Mouse (Mus musculus): Measurements from ENCODE around the gene Olfr877. TPM values are rescaled to one million over a fixed set of nuclear protein-coding genes. Genes with fewer than 3 reads are reported as not detected.

Olfr877 gene
- polyA plus RNA-seq (2014; fragmentation: Nextera tagmentation; extraction: Ambion mirVana) = not detected in 2 replicates

- no peak within 1 kb of the TSS for H3K4me3 ChIP-seq (ENCODE audit: low read depth, low read length)
- no peak within 1 kb of the TSS for H3K4me2 ChIP-seq (ENCODE audit: low read depth, low read length)
- no peaks in the 10 kb centered on the region for H3K27me3 ChIP-seq (ENCODE audit: control insufficient read depth, insufficient read depth, low read length)
- 75% methylated on average over 4 of the region's 4 CpGs for WGBS
- no peaks in the 10 kb centered on the region for H3K36me3 ChIP-seq (ENCODE audit: control insufficient read depth, insufficient read depth, low read length)
- H3K27ac ChIP-seq (ENCODE audit: low read depth, low read length) = no peak within 1 kb of the TSS
- no peak for ATAC-seq (ENCODE audit: low read depth)
- H3K9ac ChIP-seq (replicated peaks; ENCODE audit: low read depth, low read length) = no peak within 1 kb of the TSS
- H3K9me3 ChIP-seq (ENCODE audit: control insufficient read depth, low read length) = no peaks in the 10 kb centered on the region
- no peaks in the 10 kb centered on the region for H3K4me1 ChIP-seq (ENCODE audit: control insufficient read depth, insufficient read depth, low read length)
Observed at GRCm38 (mm10) chr9:37853969-37854368, at the start of gene Olfr877. Gene Olfr877 (plus strand): TSS chr9:37854269.

- no peaks in the 10 kb centered on the region for H3K9me3 ChIP-seq (ENCODE audit: control insufficient read depth, low read length)
- no peak overlapping the region for H3K27ac ChIP-seq (ENCODE audit: low read depth, low read length)
- H3K27me3 ChIP-seq (ENCODE audit: control insufficient read depth, insufficient read depth, low read length) = no peaks in the 10 kb centered on the region
- no peak for ATAC-seq (ENCODE audit: low read depth)
- H3K4me1 ChIP-seq (ENCODE audit: control insufficient read depth, insufficient read depth, low read length) = no peaks in the 10 kb centered on the region
- no peak overlapping the region for H3K9ac ChIP-seq (replicated peaks; ENCODE audit: low read depth, low read length)
- no peak overlapping the region for H3K4me3 ChIP-seq (ENCODE audit: low read depth, low read length)
- H3K36me3 ChIP-seq (ENCODE audit: control insufficient read depth, insufficient read depth, low read length) = no peaks in the 10 kb centered on the region
- no peak overlapping the region for H3K4me2 ChIP-seq (ENCODE audit: low read depth, low read length)
Observed at GRCm38 (mm10) chr9:37807235-37807634, 46.8 kb upstream of the Olfr877 start.

- no peak for ATAC-seq (ENCODE audit: low read depth)
- Histone ChIP-seq H3K27ac (ENCODE audit: low read depth, low read length) (no peak overlapping the region), H3K27me3 (ENCODE audit: control insufficient read depth, insufficient read depth, low read length) (no peaks in the 10 kb centered on the region), H3K4me2 (ENCODE audit: low read depth, low read length) (no peak overlapping the region), H3K4me1 (ENCODE audit: control insufficient read depth, insufficient read depth, low read length) (no peaks in the 10 kb centered on the region), H3K4me3 (ENCODE audit: low read depth, low read length) (no peak overlapping the region), H3K9ac (replicated peaks; ENCODE audit: low read depth, low read length) (no peak overlapping the region), H3K9me3 (ENCODE audit: control insufficient read depth, low read length) (no peaks in the 10 kb centered on the region), H3K36me3 (ENCODE audit: control insufficient read depth, insufficient read depth, low read length) (no peaks in the 10 kb centered on the region)
- 93% methylated on average over 3 of the region's 3 CpGs for WGBS
Observed at GRCm38 (mm10) chr9:37808456-37808855, 45.6 kb upstream of the Olfr877 start.

GRCm38 (mm10) chr9:37808976-37809375 lies 45.1 kb upstream of the Olfr877 start:
- no peak overlapping the region for H3K27ac ChIP-seq (ENCODE audit: low read depth, low read length)
- H3K36me3 ChIP-seq (ENCODE audit: control insufficient read depth, insufficient read depth, low read length) = no peaks in the 10 kb centered on the region
- no peak overlapping the region for H3K4me3 ChIP-seq (ENCODE audit: low read depth, low read length)
- H3K4me2 ChIP-seq (ENCODE audit: low read depth, low read length) = no peak overlapping the region
- 63% methylated on average over 2 of the region's 2 CpGs for WGBS
- no peaks in the 10 kb centered on the region for H3K9me3 ChIP-seq (ENCODE audit: control insufficient read depth, low read length)
- no peaks in the 10 kb centered on the region for H3K4me1 ChIP-seq (ENCODE audit: control insufficient read depth, insufficient read depth, low read length)
- H3K9ac ChIP-seq (replicated peaks; ENCODE audit: low read depth, low read length) = no peak overlapping the region
- ATAC-seq (ENCODE audit: low read depth) = no peak; the same call in 1 of the 2 replicates
- H3K27me3 ChIP-seq (ENCODE audit: control insufficient read depth, insufficient read depth, low read length) = no peaks in the 10 kb centered on the region

GRCm38 (mm10) chr9:37814696-37815095 lies 39.4 kb upstream of the Olfr877 start:
- Histone ChIP-seq H3K4me3 (ENCODE audit: low read depth, low read length) (no peak overlapping the region), H3K36me3 (ENCODE audit: control insufficient read depth, insufficient read depth, low read length) (no peaks in the 10 kb centered on the region), H3K4me1 (ENCODE audit: control insufficient read depth, insufficient read depth, low read length) (no peaks in the 10 kb centered on the region), H3K27ac (ENCODE audit: low read depth, low read length) (no peak overlapping the region), H3K9me3 (ENCODE audit: control insufficient read depth, low read length) (no peaks in the 10 kb centered on the region), H3K4me2 (ENCODE audit: low read depth, low read length) (no peak overlapping the region), H3K9ac (replicated peaks; ENCODE audit: low read depth, low read length) (no peak overlapping the region), H3K27me3 (ENCODE audit: control insufficient read depth, insufficient read depth, low read length) (no peaks in the 10 kb centered on the region)
- 60% methylated on average over 3 of the region's 3 CpGs for WGBS
- no peak for ATAC-seq (ENCODE audit: low read depth)

- no peaks in the 10 kb centered on the region for H3K27me3 ChIP-seq (ENCODE audit: control insufficient read depth, insufficient read depth, low read length)
- no peak overlapping the region for H3K4me3 ChIP-seq (ENCODE audit: low read depth, low read length)
- ATAC-seq (ENCODE audit: low read depth) = no peak
- no peak overlapping the region for H3K27ac ChIP-seq (ENCODE audit: low read depth, low read length)
- H3K9me3 ChIP-seq (ENCODE audit: control insufficient read depth, low read length) = no peaks in the 10 kb centered on the region
- no peaks in the 10 kb centered on the region for H3K4me1 ChIP-seq (ENCODE audit: control insufficient read depth, insufficient read depth, low read length)
- H3K4me2 ChIP-seq (ENCODE audit: low read depth, low read length) = no peak overlapping the region
- H3K9ac ChIP-seq (replicated peaks; ENCODE audit: low read depth, low read length) = no peak overlapping the region
- H3K36me3 ChIP-seq (ENCODE audit: control insufficient read depth, insufficient read depth, low read length) = no peaks in the 10 kb centered on the region
Observed at GRCm38 (mm10) chr9:37829881-37830280, 24.2 kb upstream of the Olfr877 start.

GRCm38 (mm10) chr9:37833341-37833740 lies 20.7 kb upstream of the Olfr877 start:
- 90% methylated on average over 1 of the region's 1 CpGs for WGBS
- H3K9me3 ChIP-seq (ENCODE audit: control insufficient read depth, low read length) = no peaks in the 10 kb centered on the region
- no peak overlapping the region for H3K27ac ChIP-seq (ENCODE audit: low read depth, low read length)
- H3K4me2 ChIP-seq (ENCODE audit: low read depth, low read length) = no peak overlapping the region
- no peaks in the 10 kb centered on the region for H3K36me3 ChIP-seq (ENCODE audit: control insufficient read depth, insufficient read depth, low read length)
- no peak overlapping the region for H3K4me3 ChIP-seq (ENCODE audit: low read depth, low read length)
- H3K27me3 ChIP-seq (ENCODE audit: control insufficient read depth, insufficient read depth, low read length) = no peaks in the 10 kb centered on the region
- no peak overlapping the region for H3K9ac ChIP-seq (replicated peaks; ENCODE audit: low read depth, low read length)
- no peak for ATAC-seq (ENCODE audit: low read depth)
- H3K4me1 ChIP-seq (ENCODE audit: control insufficient read depth, insufficient read depth, low read length) = no peaks in the 10 kb centered on the region

- Histone ChIP-seq H3K9me3 (ENCODE audit: control insufficient read depth, low read length) (no peaks in the 10 kb centered on the region), H3K4me1 (ENCODE audit: control insufficient read depth, insufficient read depth, low read length) (no peaks in the 10 kb centered on the region), H3K27me3 (ENCODE audit: control insufficient read depth, insufficient read depth, low read length) (no peaks in the 10 kb centered on the region), H3K27ac (ENCODE audit: low read depth, low read length) (no peak overlapping the region), H3K4me2 (ENCODE audit: low read depth, low read length) (no peak overlapping the region), H3K36me3 (ENCODE audit: control insufficient read depth, insufficient read depth, low read length) (no peaks in the 10 kb centered on the region), H3K9ac (replicated peaks; ENCODE audit: low read depth, low read length) (no peak overlapping the region), H3K4me3 (ENCODE audit: low read depth, low read length) (no peak overlapping the region)
- ATAC-seq (ENCODE audit: low read depth) = no peak
- 91% methylated on average over 2 of the region's 2 CpGs for WGBS
Observed at GRCm38 (mm10) chr9:37849267-37849666, 4.8 kb upstream of the Olfr877 start.

GRCm38 (mm10) chr9:37863325-37863724 lies 9.3 kb downstream of the Olfr877 start:
- Histone ChIP-seq H3K36me3 (ENCODE audit: control insufficient read depth, insufficient read depth, low read length) (no peaks in the 10 kb centered on the region), H3K4me3 (ENCODE audit: low read depth, low read length) (no peak overlapping the region), H3K4me1 (ENCODE audit: control insufficient read depth, insufficient read depth, low read length) (no peaks in the 10 kb centered on the region), H3K27ac (ENCODE audit: low read depth, low read length) (no peak overlapping the region), H3K27me3 (ENCODE audit: control insufficient read depth, insufficient read depth, low read length) (no peaks in the 10 kb centered on the region), H3K9ac (replicated peaks; ENCODE audit: low read depth, low read length) (no peak overlapping the region), H3K9me3 (ENCODE audit: control insufficient read depth, low read length) (no peaks in the 10 kb centered on the region), H3K4me2 (ENCODE audit: low read depth, low read length) (no peak overlapping the region)
- WGBS = 61% methylated on average over 1 of the region's 1 CpGs
- ATAC-seq (ENCODE audit: low read depth) = no peak

- H3K36me3 ChIP-seq (ENCODE audit: control insufficient read depth, insufficient read depth, low read length) = no peaks in the 10 kb centered on the region
- H3K27ac ChIP-seq (ENCODE audit: low read depth, low read length) = no peak overlapping the region
- H3K9ac ChIP-seq (replicated peaks; ENCODE audit: low read depth, low read length) = no peak overlapping the region
- H3K4me1 ChIP-seq (ENCODE audit: control insufficient read depth, insufficient read depth, low read length) = no peaks in the 10 kb centered on the region
- 72% methylated on average over 1 of the region's 1 CpGs for WGBS
- H3K27me3 ChIP-seq (ENCODE audit: control insufficient read depth, insufficient read depth, low read length) = no peaks in the 10 kb centered on the region
- H3K9me3 ChIP-seq (ENCODE audit: control insufficient read depth, low read length) = no peaks in the 10 kb centered on the region
- no peak overlapping the region for H3K4me3 ChIP-seq (ENCODE audit: low read depth, low read length)
- H3K4me2 ChIP-seq (ENCODE audit: low read depth, low read length) = no peak overlapping the region
- no peak for ATAC-seq (ENCODE audit: low read depth)
Observed at GRCm38 (mm10) chr9:37870246-37870645, 16.2 kb downstream of the Olfr877 start.
